Mouse (Mus musculus) skeletal muscle tissue, adult 2 months (tissue): ENCODE results near the gene Nup62.
A peak's percentile ranks its signal among the peaks of the same experiment; 100 is the strongest.

Source experiments
- DNase-seq: peaks from one replicate; pipeline ENCODE4 v3.0.0-alpha.2; 2012; ENCODE audit warnings: low read depth, low spot score

Gene Nup62

DNA sequence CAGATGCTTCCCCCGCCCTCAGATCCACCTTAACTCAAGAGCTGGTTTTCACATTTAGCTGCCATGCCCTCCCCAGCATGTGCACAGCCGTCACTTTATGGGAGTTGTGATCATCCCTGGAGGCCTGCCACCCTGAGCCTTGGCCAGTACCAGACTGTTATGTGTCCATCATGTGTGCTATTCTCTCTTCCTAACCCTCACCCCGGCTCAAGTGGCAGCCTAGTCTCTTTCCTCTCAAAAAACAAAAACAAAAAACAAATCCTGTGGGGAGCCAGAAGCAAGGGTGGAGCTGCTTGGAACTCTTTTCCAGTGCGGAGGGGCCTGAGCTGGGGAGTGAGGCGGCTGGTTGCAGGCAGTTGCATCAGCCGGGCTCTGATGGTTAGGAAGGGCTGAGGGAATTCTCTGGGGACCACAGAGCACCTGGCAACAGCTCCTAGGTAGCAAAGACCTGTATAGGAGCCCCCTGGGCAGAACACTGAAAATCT, 2.9 kb downstream of the Nup62 start:
- no peak for DNase-seq

- no peak for DNase-seq
Measured at GRCm38 (mm10) chr7:44819391-44819790, 3.5 kb downstream of the Nup62 start.

DNA sequence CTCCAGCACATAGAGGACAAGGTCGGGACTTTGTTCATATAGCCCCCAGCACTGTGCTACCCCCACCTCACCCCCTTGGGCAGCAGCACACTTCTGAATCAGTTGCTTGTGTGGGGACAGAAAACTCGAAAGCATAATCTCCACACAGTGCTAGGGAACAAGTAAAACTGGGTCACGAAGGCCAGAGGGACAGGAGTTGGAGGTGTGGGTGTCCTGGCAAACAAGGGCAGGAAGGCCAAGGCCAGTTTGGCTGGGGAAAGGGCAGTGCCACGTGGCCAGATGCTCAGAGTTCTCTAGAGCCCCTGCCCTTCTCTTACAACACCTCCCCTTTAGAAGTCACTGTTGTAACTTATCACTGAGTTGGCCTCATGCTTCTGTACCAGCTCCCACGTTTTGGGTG, 4.0 kb downstream of the Nup62 start:
- peak; percentile 20 for DNase-seq

DNA sequence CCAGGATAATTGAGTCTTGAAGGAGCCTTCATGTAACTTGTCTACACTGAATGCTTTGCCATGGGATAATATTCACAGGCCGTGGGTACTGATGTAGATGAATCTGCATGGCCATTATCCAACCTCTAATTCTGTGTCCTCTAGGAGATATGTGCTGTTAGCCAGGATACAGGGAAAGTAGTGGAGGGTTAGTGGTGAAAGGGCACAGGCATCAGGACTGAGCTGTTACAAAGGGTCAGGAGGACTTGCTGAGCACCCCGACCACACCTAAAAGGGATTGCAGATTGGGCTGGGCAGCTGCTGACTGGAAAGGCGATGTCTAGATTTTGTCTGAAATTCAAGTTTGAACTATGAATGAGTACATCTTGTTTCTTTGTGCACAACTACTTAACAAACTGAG, 4.6 kb downstream of the Nup62 start:
- DNase-seq: peak; percentile 1

DNA sequence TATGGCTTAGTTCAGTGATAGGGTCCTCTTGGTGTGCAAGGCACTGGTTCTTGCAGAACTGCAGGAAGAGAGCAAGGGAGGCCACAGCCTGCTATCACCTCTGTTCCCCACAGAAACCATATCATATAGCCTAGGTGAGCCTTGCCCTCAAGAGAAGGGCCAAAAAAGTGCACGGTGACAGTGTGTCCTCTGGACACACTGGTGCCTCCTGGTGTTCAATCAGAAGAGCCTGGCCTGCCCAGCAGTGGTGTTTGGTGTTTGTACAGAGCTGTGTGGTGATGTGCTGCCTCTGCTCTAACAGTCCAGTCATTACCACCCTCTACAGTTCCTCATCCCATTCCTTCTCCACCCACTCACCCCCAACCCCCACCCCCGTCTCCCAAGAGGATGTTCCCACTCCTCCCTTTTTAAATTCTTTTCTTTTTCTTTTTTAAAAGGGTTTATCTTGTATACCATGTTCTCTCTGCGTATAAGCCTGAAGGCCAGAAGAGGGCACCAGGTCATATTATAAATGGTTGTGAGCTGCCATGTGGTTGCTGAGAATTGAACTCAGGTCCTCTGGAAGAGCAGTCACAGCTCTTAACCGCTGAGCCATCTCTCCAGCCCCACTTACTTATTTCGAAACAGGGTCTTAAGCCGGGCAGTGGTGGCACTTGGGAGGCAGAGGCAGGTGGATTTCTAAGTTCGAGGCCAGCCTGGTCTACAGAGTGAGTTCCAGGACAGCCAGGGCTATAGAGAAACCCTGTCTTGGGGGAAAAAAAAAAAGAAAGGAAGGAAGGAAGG, 6.0 kb downstream of the Nup62 start:
- peak; percentile 7 for DNase-seq

DNA sequence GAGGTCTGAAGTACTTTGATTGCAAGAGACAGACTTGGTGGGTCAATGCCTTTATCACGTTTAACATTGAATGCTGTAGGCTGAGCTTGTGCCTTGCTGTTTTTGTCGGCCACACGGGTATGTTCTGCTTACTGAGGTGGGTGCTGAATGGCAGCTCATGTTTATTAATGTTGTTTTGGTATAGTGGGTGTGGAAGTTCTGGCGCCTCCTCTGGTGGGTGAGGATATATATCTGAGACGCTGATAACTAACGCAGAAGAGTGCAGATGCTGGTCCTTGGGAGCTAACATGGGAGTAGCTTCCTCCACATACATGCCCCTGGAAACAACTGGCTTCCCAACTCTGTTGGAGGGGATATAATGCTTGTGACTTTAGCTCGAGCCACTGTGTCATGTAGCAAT, 7.5 kb downstream of the Nup62 start:
- no peak for DNase-seq

DNA sequence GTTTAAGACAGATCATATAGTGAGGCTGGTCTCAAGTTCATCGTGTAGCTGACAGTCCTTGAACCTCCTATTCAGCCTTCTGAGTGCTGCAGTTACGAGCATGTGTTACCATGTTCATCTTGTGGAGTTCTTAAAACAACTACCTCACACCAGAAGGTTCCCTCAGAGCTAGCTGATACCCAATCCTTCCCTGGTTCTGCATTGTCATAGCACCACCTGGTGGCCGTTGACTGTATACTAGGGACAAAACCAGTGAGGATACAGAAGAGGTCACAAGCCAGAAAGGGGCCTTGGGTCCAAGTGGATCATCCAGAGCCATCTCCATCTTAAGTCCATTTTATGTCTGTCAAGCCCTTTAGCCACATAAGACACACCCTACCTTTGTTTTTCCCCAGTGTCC, 9.0 kb downstream of the Nup62 start:
- DNase-seq: peak; percentile 70

GRCm38 (mm10) chr7:44826771-44827170, 10.9 kb downstream of the Nup62 start:
- DNase-seq: no peak

DNA sequence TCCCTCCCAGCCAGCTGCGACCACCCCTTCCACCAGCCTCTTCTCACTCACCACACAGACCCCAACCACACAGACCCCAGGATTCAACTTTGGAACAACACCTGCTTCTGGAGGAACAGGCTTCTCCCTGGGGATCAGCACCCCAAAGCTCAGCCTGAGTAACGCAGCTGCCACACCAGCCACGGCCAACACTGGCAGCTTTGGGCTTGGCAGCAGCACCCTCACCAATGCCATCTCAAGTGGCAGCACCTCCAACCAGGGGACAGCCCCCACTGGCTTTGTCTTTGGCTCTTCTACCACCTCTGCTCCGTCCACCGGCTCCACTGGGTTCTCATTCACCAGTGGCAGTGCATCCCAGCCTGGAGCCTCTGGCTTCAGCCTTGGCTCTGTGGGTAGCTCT, 12.8 kb downstream of the Nup62 start:
- no peak for DNase-seq

GRCm38 (mm10) chr7:44832763-44833162, 16.9 kb downstream of the Nup62 start:
- DNase-seq: no peak

DNA sequence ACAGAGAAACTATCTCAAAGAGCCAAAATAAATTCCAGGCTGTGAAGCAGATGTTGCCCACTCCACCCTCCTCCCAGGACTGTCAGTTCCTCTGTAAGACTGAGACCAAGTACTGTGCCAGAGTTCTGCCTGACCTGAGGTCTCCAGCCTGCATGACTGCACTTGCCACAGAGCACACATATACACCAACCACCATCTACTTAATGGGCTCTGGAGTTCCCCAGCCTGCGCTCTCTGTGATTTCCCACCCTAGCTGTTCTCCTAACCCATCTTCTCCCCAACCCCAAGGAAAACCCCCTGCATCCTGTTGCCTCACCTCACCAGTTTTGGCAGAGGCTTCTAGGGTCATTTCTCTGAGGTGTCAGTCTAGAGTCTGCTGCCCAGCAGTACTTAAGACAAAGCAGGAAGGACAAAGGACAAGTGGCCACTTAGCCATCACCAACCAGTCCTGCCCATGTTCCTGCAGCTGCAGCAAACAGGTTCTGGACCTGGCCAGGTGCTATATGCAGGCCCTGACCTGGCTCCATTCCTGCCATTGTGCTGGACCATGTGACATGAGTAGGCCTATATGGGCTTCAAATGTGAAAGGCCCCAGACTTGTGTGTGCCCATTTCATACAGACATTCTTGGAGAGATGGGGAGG, 19.6 kb downstream of the Nup62 start:
- DNase-seq: no peak

DNA sequence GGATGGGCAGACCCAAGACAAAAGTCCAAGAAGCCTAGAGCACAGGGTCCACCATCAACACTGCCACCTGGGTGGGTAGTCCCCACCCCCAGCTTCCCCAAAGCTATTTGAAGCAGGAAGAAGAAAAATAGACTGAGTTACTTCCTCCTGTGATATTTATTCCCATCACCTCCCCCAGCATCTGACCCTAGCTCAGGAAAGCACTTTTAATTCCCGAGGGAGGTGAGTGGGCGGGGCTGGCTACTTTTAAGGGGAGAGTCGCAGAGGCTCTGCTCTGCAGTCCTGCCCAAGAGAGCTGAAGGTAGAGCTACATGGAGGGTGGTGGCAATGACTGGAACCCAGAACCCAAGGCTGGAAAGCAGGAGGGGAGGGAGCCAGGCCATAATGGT, 20.1 kb downstream of the Nup62 start:
- DNase-seq: no peak

- peak; percentile 82 for DNase-seq
Measured at GRCm38 (mm10) chr7:44836423-44837053, 20.6 kb downstream of the Nup62 start.

GRCm38 (mm10) chr7:44838073-44838472, 22.2 kb downstream of the Nup62 start:
- no peak for DNase-seq

DNA sequence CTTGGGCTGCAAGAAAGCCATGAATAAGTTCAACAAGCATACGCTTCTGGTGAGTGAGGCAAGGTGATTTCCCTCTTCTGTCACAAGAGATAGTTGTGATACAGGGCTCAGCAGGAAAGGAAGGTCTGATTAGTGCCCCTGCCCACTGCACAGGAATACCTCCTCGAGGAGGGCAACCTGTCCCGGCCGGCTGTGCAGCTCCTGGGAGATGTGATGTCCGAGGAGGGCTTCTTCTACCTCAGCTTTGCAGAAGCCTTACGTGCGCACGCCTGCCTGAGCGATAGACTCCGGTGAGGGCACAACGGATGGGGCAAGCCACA, 23.2 kb downstream of the Nup62 start:
- no peak for DNase-seq

DNA sequence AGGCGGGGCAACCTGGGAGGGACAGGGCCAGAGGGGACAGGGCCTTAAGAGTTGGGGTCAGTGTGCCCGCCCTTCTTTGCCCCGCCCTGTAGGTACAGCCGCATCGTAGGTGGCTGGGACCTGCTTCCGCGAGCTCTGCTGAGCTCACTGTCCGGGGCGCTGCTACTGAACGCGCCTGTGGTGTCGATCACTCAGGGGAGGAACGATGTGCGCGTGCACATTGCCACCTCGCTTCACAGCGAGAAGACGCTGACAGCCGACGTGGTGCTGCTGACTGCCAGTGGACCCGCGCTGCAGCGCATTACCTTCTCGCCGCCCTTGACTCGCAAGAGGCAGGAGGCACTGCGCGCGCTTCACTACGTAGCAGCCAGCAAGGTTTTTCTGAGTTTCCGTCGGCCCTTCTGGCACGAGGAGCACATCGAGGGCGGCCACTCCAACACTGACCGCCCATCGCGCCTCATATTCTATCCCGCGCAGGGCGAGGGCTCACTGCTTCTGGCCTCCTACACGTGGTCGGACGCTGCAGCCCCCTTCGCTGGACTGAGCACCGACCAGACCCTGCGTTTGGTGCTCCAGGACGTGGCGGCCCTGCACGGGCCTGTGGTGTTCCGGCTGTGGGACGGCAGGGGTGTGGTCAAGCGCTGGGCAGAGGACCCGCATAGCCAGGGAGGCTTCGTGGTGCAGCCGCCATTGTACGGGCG, 23.8 kb downstream of the Nup62 start:
- no peak for DNase-seq

DNA sequence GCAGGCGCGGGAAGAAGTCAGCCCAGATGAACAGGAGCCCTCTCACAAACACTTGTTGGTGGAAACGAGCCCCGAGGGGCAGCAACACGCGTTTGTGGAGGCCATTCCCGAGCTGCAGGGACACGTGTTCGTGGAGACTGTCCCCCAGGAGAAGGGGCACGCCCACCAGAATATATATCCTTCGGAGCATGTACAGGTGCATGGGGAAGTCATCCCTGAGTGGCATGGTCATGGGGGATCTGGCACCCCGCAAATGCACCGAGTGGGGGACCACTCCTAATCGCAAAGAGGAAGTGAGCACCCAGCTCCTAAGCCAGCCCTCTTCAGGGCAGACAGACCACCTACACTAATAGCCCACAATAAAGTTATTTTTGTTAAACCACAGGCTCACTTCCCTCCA, 24.5 kb downstream of the Nup62 start:
- DNase-seq: no peak

DNA sequence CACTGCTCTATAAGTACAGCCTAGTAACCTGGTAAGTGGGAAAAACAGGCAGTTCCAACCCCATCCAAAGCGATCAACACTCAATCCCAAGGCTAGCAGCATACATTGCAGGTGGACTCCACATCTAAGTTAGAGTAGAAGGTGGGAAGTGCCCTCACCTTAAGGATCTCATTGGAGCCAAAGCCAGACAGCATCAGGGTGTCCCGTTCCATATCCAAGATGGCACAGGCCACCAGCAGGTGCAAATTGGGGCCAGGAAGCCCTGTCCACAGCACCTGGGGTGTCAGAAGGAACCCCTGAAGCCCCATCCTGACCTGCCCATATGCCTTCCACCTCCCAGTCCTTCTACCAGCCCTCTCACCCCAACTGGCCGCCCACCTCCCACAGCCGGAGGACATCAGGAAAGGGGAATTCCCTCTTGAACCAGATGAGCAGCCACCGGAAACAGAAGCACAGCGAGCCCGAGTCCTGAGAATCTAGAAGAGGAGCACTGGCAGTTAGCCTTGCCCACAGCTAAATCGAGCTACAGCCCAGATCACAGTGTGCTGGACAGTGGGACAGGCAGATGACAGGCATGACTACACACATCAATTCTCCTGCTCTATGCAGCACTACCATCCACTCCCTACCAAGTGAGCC, 26.1 kb downstream of the Nup62 start:
- no peak for DNase-seq

DNA sequence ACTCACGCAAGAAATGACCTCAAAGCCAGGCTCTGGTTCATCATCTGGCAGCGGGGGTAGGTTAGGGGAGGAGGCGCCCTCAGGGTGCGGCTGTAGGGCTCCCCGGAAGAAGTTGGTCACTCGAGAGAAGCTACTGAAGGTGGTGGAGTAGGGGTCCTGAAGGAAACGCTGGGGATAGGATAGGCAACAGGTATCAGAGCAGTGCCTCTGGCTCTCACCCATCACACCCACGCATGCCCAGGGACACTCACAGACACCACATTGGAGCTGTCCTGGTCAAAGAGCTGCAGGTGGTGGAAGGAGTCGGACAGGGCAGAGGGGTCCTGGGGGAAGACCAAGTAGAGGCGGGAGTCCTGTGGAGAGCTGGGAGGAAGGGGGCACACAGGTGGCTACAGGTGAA, 29.1 kb downstream of the Nup62 start:
- no peak for DNase-seq

GRCm38 (mm10) chr7:44846804-44847203, 30.9 kb downstream of the Nup62 start:
- no peak for DNase-seq

- DNase-seq: no peak
Measured at GRCm38 (mm10) chr7:44847772-44848171, 31.9 kb downstream of the Nup62 start.
